Mouse (Mus musculus) thymus, adult 2 months (tissue): ENCODE data around the gene Zswim8. TPM values are rescaled to one million over a fixed set of nuclear protein-coding genes. Genes with fewer than 3 reads are reported as not detected.

Experiments
- DNase-seq: peaks from one replicate; pipeline ENCODE4 v3.0.0; 2021
- H3K27ac ChIP-seq: fragments of 200-500 bp; 2 replicates; pipeline ENCODE4 v1.5.1; 2012; ENCODE audit warnings: low read length, control low read depth; ENCODE audit not compliant: control insufficient read depth, insufficient read depth
- H3K27me3 ChIP-seq: fragments of 200-500 bp; 2 replicates; pipeline ENCODE4 v1.6.1; 2012; ENCODE audit warnings: mild to moderate bottlenecking, low read length, moderate library complexity, mixed read lengths; ENCODE audit not compliant: control insufficient read depth, insufficient read depth
- H3K36me3 ChIP-seq: fragments of 200-500 bp; 2 replicates; pipeline ENCODE4 v1.6.1; 2012; ENCODE audit warnings: mild to moderate bottlenecking, low read length, moderate library complexity; ENCODE audit not compliant: control insufficient read depth, insufficient read depth
- H3K4me1 ChIP-seq: fragments of 200-500 bp; replicated peaks from 2 replicates; pipeline ENCODE4 v1.6.1; 2012; ENCODE audit warnings: low read length; ENCODE audit not compliant: control insufficient read depth, insufficient read depth
- H3K4me3 ChIP-seq: fragments of 200-500 bp; 2 replicates; pipeline ENCODE4 v1.5.1; 2012; ENCODE audit warnings: mild to moderate bottlenecking, low read length, control low read depth, moderate library complexity; ENCODE audit not compliant: control insufficient read depth, insufficient read depth
- CTCF ChIP-seq: fragments of 200-500 bp; IDR thresholded peaks from 2 replicates; pipeline ENCODE4 v1.5.1; 2012; ENCODE audit warnings: mild to moderate bottlenecking, control low read depth, low read length, moderate library complexity, borderline replicate concordance; ENCODE audit not compliant: control insufficient read depth, poor library complexity, insufficient read depth; ENCODE audit errors: extremely low read depth
- POLR2A ChIP-seq: fragments of 200-500 bp; IDR thresholded peaks from 2 replicates; pipeline ENCODE4 v1.6.1; 2012; ENCODE audit warnings: mild to moderate bottlenecking, low read length, control low read depth, moderate library complexity; ENCODE audit not compliant: control insufficient read depth, poor library complexity, insufficient read depth; ENCODE audit errors: extremely low read depth
- WGBS: fragments of 180-500 bp; shearing (Covaris S2); methylation state at CpG from one replicate; pipeline ENCODE4 v1.1.7; 2018; 5-methylcytosine and 5-hydroxymethylcytosine counted together
- polyA plus RNA-seq: library from polyadenylated mRNA; depleted of rRNA; stranded (reverse); fragments of >200 nt; gene quantifications from 2 replicates; pipeline ENCODE4 v1.2.3, GENCODE M21; 2012

Gene Zswim8
- polyA plus RNA-seq, 1 experiment: 296 TPM

GRCm38 (mm10) chr14:20738511-20738910 lies 31.2 kb downstream of the Zswim8 start:
- Histone ChIP-seq H3K27me3 (no peaks in the 10 kb centered on the region), H3K4me1 (peaks cover 7% of the 10 kb centered on the region), H3K36me3 (0 out of 2 replicates have a peak, but pooled peaks cover 3% of the 10 kb centered on the region), H3K4me3 (no peak overlapping the region), H3K27ac (no peak overlapping the region)
- no peak for TF ChIP-seq CTCF
- no peak for TF ChIP-seq POLR2A
- WGBS: 95% methylated on average over 8 of the region's 8 CpGs
- no peak for DNase-seq

- no peaks in the 10 kb centered on the region for H3K4me1 ChIP-seq
- TF ChIP-seq POLR2A: no peak
- no peak overlapping the region for H3K27ac ChIP-seq
- peaks cover 10% of the 10 kb centered on the region for H3K36me3 ChIP-seq
- H3K27me3 ChIP-seq: no peaks in the 10 kb centered on the region
- 96% methylated on average over 9 of the region's 9 CpGs for WGBS
- no peak overlapping the region for H3K4me3 ChIP-seq
- DNase-seq: no peak
Measured at GRCm38 (mm10) chr14:20741301-20741700, 33.9 kb downstream of the Zswim8 start.

- no peaks in the 10 kb centered on the region for H3K4me1 ChIP-seq
- H3K4me3 ChIP-seq: no peak overlapping the region
- TF ChIP-seq CTCF (no peak), POLR2A (no peak)
- DNase-seq: no peak
- no peaks in the 10 kb centered on the region for H3K27me3 ChIP-seq
- H3K27ac ChIP-seq: no peak overlapping the region
- 93% methylated on average over 3 of the region's 3 CpGs for WGBS
- H3K36me3 ChIP-seq: peaks cover 8% of the 10 kb centered on the region
Measured at GRCm38 (mm10) chr14:20743614-20744013, 36.3 kb downstream of the Zswim8 start.

GRCm38 (mm10) chr14:20746935-20747334 lies 39.6 kb downstream of the Zswim8 start:
- TF ChIP-seq CTCF (no peak), POLR2A (no peak)
- no peaks in the 10 kb centered on the region for H3K27me3 ChIP-seq
- DNase-seq: no peak
- H3K4me1 ChIP-seq: no peaks in the 10 kb centered on the region
- H3K36me3 ChIP-seq: peaks cover 8% of the 10 kb centered on the region
- H3K27ac ChIP-seq: no peak overlapping the region
- no peak overlapping the region for H3K4me3 ChIP-seq
- 91% methylated on average over 3 of the region's 3 CpGs for WGBS

- Histone ChIP-seq H3K36me3 (peaks cover 8% of the 10 kb centered on the region), H3K27ac (no peak overlapping the region), H3K4me3 (no peak overlapping the region), H3K27me3 (no peaks in the 10 kb centered on the region), H3K4me1 (no peaks in the 10 kb centered on the region)
- no peak for DNase-seq
- WGBS: 92% methylated on average over 4 of the region's 4 CpGs
- no peak for TF ChIP-seq CTCF
- no peak for TF ChIP-seq POLR2A
Measured at GRCm38 (mm10) chr14:20748388-20748787, 41.0 kb downstream of the Zswim8 start.

GRCm38 (mm10) chr14:20749494-20750051 lies 42.2 kb downstream of the Zswim8 start:
- no peaks in the 10 kb centered on the region for H3K4me1 ChIP-seq
- no peak overlapping the region for H3K27ac ChIP-seq
- H3K36me3 ChIP-seq: peaks cover 2% of the 10 kb centered on the region
- TF ChIP-seq CTCF (no peak), POLR2A (no peak)
- DNase-seq: no peak
- H3K27me3 ChIP-seq: no peaks in the 10 kb centered on the region
- H3K4me3 ChIP-seq: no peak overlapping the region
- WGBS: 98% methylated on average over 4 of the region's 4 CpGs

- H3K27ac ChIP-seq: no peak overlapping the region
- no peaks in the 10 kb centered on the region for H3K27me3 ChIP-seq
- no peak overlapping the region for H3K4me3 ChIP-seq
- no peak for TF ChIP-seq POLR2A
- TF ChIP-seq CTCF: no peak
- no peaks in the 10 kb centered on the region; the same call in 1 of the 2 replicates for H3K36me3 ChIP-seq
- H3K4me1 ChIP-seq: no peaks in the 10 kb centered on the region
- no peak for DNase-seq
- WGBS: 94% methylated on average over 5 of the region's 5 CpGs
Measured at GRCm38 (mm10) chr14:20750503-20750902, 43.2 kb downstream of the Zswim8 start.
